Mouse (Mus musculus) mouse trophoblast stem cell (cell line): ENCODE results near the gene Lif.

Source experiments
- in situ Hi-C, 2 experiments: fragments of 300-500 bp; cut with MseI, MboI; formaldehyde crosslinking; loops; 2 replicates in 1 of 2; 3 replicates in 1 of 2; pipeline ENCODE4 v1.15.1; 2025

The Lif gene

GRCm38 (mm10) chr11:4260463-4261187, 3.3 kb downstream of the Lif start:
- in situ Hi-C loops, result no loop called here

- in situ Hi-C loops, result no loop called here
Measured at GRCm38 (mm10) chr11:4261188-4261494, 3.8 kb downstream of the Lif start.

GRCm38 (mm10) chr11:4261969-4262368, 4.6 kb downstream of the Lif start:
- in situ Hi-C loops, result no loop called here

GRCm38 (mm10) chr11:4262847-4263246, 5.5 kb downstream of the Lif start:
- in situ Hi-C loops, result no loop called here

- in situ Hi-C loops, result no loop called here
Measured at GRCm38 (mm10) chr11:4263296-4263695, 5.9 kb downstream of the Lif start.

- in situ Hi-C loops, result no loop called here
Measured at GRCm38 (mm10) chr11:4264066-4264465, 6.7 kb downstream of the Lif start.

- in situ Hi-C loops, result no loop called here
Measured at GRCm38 (mm10) chr11:4266271-4267201, 9.2 kb downstream of the Lif start.

GRCm38 (mm10) chr11:4267202-4267578, 9.8 kb downstream of the Lif start:
- in situ Hi-C loops, result no loop called here

- in situ Hi-C loops, result no loop called here
Measured at GRCm38 (mm10) chr11:4268500-4268899, 11.1 kb downstream of the Lif start.

- in situ Hi-C loops, result no loop called here
Measured at GRCm38 (mm10) chr11:4270744-4271459, 13.5 kb downstream of the Lif start.

- in situ Hi-C loops, result no loop called here
Measured at GRCm38 (mm10) chr11:4271544-4271943, 14.2 kb downstream of the Lif start.

- in situ Hi-C loops, result no loop called here
Measured at GRCm38 (mm10) chr11:4276411-4276861, 19.1 kb downstream of the Lif start.

GRCm38 (mm10) chr11:4279909-4280308, 22.6 kb downstream of the Lif start:
- in situ Hi-C loops, result no loop called here

- in situ Hi-C loops, result no loop called here
Measured at GRCm38 (mm10) chr11:4281852-4282251, 24.5 kb downstream of the Lif start.

- in situ Hi-C loops, result no loop called here
Measured at GRCm38 (mm10) chr11:4283627-4284026, 26.3 kb downstream of the Lif start.

GRCm38 (mm10) chr11:4289280-4289679, 31.9 kb downstream of the Lif start:
- in situ Hi-C loops, result no loop called here

- in situ Hi-C loops, result no loop called here
Measured at GRCm38 (mm10) chr11:4291639-4292038, 34.3 kb downstream of the Lif start.

GRCm38 (mm10) chr11:4292224-4292887, 35.0 kb downstream of the Lif start:
- in situ Hi-C loops, result no loop called here

GRCm38 (mm10) chr11:4292888-4293247, 35.5 kb downstream of the Lif start:
- in situ Hi-C loops, result no loop called here

GRCm38 (mm10) chr11:4293481-4293880, 36.1 kb downstream of the Lif start:
- in situ Hi-C loops, result no loop called here

- in situ Hi-C loops, result no loop called here
Measured at GRCm38 (mm10) chr11:4294047-4294446, 36.7 kb downstream of the Lif start.
